Comparison of ENCODE assay signal across 8 mouse cellular contexts in genomic region chr10:44459321-44460000, GRCm38 (mm10).
DNase-seq lines count a peak whose midpoint lies in the region; ATAC-seq lines count a peak whose summit lies in the region.

No protein-coding gene starts in this region.

- ATAC-seq in common myeloid progenitor, adult 5-6 weeks (replicated peaks; ENCODE audit: low read depth, poor library complexity, severe bottlenecking): peak; percentile 34
- peak; percentile 26; the same call in 1 of the 2 replicates for ATAC-seq in hindbrain, embryonic 13.5 days (ENCODE audit: low FRiP score)

- intact Hi-C loops in gastrocnemius, postnatal 36 days (cut with DNase I): loop anchor here (5.0 to 10.0 kb wide), 4 partner anchors 135 to 588 kb away; no protein-coding TSS in a partner anchor

- H3K4me3 ChIP-seq in hindbrain, embryonic 13.5 days: peak overlapping the region; percentile 66
- H3K4me3 ChIP-seq in midbrain, embryonic 10.5 days: peak overlapping the region; percentile 73

- H3K9me3 ChIP-seq in hindbrain, embryonic 13.5 days: no peaks in the 10 kb centered on the region
- H3K9me3 ChIP-seq in midbrain, embryonic 10.5 days (replicated peaks): no peaks in the 10 kb centered on the region

- no peak overlapping the region for H3K27ac ChIP-seq in hindbrain, embryonic 13.5 days
- no peak overlapping the region for H3K27ac ChIP-seq in midbrain, embryonic 10.5 days (replicated peaks)

- peaks cover 23% of the 10 kb centered on the region for H3K4me1 ChIP-seq in hindbrain, embryonic 13.5 days (replicated peaks)
- H3K4me1 ChIP-seq in midbrain, embryonic 10.5 days: peaks cover 35% of the 10 kb centered on the region

- H3K4me2 ChIP-seq in hindbrain, embryonic 13.5 days: peak overlapping the region; percentile 95

- H3K9ac ChIP-seq in hindbrain, embryonic 13.5 days: peak overlapping the region; percentile 72; the same call in 1 of the 2 replicates

- 11% methylated on average over 11 of the region's 11 CpGs for WGBS in hindbrain, embryonic 13.5 days
- 8% methylated on average over 11 of the region's 11 CpGs for WGBS in midbrain, embryonic 10.5 days

- DNase-seq in adrenal gland, postnatal 10 days: peak; percentile 7
- no peak for DNase-seq in adrenal gland, adult 18-20 months (ENCODE audit: low spot score in 2 of 2)
- no peak for DNase-seq in midbrain, embryonic 10.5 days (ENCODE audit: low spot score)
- DNase-seq in gastrocnemius, postnatal 36 days: no peak
- DNase-seq in urinary bladder, postnatal 25 days (ENCODE audit: low spot score): no peak
- no peak for DNase-seq in gastrocnemius, postnatal 10 days

- H3K27me3 ChIP-seq in hindbrain, embryonic 13.5 days: peaks cover 51% of the 10 kb centered on the region
- peaks cover 82% of the 10 kb centered on the region for H3K27me3 ChIP-seq in midbrain, embryonic 10.5 days (ENCODE audit: low read depth, poor library complexity, severe bottlenecking)

- no peaks in the 10 kb centered on the region for H3K36me3 ChIP-seq in hindbrain, embryonic 13.5 days
- no peaks in the 10 kb centered on the region for H3K36me3 ChIP-seq in midbrain, embryonic 10.5 days
